Mouse (Mus musculus): ENCODE data around the gene Polr2i.

Polr2i gene

DNA sequence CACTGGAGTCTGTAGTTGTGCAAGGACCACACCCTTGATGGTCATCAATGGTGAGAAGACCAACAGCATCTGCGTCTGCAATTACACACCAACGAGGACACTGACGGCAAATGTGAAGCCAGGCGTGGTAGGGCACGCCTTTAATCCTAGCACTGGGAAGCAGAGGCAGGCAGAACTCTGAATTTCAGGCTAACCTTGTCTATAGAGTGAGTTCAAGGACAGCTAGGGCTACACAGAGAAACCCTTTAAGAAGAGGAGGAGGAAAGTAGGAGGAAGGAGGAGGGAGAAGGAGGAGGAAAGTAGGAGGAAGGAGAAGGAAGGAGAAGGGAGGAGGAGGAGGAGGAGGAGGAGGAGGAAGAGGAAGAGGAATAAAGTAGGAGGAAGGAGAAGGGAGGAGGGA is 33.8 kb downstream of the Polr2i start:
- DNase-seq (ENCODE audit: low read depth, low spot score), result no peak

DNA sequence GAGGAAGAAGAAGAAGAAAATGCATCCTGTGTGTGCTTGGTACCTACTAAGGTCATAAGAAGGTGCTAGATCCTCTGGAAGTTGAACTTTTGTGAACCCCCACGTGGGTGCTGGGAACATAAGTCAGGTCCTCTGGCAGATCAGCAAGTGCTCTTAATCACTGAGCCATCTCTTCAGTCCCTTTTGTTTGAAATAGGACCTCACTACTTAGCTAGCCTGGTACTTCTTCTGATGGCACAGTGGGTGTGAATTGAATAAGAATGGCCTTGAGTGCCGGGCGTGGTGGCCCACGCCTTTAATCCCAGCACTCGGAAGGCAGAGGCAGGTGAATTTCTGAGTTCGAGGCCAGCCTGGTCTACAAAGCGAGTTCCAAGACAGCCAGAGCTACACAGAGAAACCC is 34.2 kb downstream of the Polr2i start:
- DNase-seq (ENCODE audit: low read depth, low spot score), result no peak

DNA sequence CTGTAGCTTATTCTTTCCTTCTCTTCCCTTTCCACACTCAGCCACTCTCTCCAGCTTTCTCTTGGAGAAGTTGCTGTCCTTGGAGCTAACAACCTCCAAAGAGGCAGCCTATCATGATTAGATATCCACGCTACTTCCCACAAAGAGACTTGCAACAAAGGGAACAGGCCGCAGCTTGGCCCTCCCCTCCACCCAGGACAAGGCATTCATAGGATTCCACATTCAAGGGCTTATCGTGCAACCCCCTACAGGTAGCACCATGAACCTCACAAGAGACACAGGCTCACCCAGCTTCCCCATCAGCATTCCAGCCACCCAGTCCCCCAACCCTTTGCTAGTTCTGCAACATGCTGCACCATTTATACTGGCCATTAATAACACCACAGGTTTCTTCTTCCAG is 35.0 kb downstream of the Polr2i start:
- no peak for DNase-seq (ENCODE audit: low read depth, low spot score)

DNA sequence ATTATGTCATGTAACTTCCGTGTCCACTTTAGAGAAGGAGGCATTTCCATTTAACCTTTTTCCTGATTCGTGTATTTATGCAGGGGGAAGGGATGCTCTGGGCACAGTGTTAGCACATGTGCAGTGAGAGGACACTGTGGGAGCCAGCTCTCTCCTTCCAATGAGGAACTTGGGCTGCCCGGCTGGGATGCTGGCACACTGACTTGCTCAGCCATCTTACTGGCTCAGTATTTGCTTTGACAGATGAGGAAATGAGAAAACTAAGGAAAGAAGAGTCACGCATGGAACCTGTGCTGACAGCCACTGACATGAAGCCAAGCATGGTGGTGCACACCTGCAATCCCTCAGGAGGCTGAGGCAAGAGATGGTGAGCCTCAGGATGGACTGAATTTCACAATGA is 37.9 kb downstream of the Polr2i start:
- no peak for DNase-seq (ENCODE audit: low read depth, low spot score)

DNA sequence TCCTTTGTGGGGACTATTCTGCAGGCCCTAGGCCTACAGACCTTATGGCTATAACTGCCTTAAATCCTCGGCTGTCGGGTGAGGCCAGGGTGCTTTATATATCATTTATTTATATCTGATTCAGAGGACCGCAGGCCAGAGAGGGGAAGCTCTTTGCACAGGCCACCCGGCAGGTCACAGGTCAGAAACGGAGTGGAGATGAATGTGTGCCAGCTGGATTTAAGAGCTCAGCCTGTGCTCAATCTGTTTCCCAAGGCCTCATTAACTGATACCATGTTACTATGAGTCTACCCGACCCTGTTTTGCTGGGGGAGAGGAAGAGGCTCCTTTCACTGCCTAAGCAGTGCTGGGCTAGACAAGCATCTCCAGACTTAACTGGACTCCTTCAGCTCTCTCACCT is 42.6 kb downstream of the Polr2i start:
- no peak for DNase-seq (ENCODE audit: low read depth, low spot score)

DNA sequence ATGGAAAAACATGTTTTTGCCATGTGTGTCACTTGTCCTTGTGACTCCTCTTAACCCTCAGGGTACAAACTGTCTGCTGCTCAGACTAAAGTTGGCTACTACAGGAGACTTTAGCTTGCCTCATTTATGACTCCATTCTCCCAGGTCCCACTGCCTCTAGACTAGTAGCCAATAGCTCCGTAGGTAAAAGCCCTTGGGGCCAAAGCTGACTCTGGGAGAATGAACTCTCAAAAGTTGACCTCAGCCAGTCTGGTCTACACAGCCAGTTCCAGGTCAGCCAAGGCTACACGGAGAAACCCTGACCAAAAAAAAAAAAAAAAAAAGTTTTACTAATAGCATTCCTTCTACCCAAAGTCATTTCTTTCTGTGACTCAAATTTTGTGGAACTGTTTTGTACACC is 47.2 kb downstream of the Polr2i start:
- no peak for DNase-seq (ENCODE audit: low read depth, low spot score)

DNA sequence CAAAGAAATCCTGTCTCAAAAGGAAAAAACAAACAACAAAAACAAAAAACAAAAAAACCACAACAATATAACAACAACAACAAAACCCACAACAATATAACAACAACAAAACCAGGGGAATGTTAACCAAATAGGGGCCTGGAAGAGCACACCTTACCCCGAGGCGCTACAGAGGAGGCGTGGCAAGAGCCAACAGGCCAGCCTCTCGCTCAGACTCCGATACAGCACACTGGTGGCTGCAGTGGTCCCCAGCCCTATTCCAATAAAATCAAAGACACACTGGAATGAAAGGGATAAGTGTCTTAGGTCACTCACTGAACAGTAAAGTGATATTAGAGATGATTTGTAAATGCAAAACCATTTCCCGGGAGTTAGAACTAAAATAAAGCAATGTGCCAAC is 47.8 kb downstream of the Polr2i start:
- DNase-seq (ENCODE audit: low read depth, low spot score), result no peak

DNA sequence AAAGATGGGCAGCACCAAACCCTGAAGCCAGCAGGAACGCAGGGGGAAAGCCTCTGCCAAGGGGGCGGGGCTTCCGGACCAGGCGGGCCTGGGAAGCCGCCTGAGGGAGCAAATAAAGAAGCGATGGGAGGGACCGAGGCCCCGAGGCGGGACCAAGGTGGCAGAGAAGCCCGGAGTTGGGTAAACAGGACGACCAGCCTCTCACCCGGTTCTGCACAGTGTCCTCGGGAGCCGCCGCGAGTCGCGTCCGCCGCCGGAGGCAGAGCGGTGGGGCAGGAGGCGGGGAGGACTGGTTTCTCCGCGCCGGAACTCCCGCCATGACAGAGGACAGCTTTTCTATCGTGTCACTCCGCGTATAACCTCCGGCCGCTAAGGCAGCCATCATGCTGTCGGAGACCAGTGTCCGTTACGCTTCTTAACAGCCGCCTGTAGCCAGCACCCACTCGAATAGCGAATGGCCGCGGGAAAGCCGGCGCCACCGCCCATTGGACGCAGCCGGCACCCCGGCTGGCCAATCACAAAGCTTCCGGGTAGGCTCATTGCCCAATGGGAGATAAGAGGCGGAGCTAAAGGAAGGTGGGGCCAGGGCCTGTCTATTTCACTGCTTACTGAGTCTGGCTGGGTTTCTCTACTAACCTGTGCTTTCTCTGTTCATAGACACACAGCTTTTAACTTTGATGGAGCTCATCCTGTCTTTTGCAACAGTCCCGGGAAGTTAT is 48.4 kb downstream of the Polr2i start, which contains the start of the genes Thap8 and Wdr62:
Gene Thap8, plus strand, starts transcription at position 144 of the 719 bp plus-strand sequence.
Gene Wdr62, minus strand, starts transcription at position 469 of the 719 bp plus-strand sequence.
- peak; percentile 96 for DNase-seq (ENCODE audit: low read depth, low spot score)

DNA sequence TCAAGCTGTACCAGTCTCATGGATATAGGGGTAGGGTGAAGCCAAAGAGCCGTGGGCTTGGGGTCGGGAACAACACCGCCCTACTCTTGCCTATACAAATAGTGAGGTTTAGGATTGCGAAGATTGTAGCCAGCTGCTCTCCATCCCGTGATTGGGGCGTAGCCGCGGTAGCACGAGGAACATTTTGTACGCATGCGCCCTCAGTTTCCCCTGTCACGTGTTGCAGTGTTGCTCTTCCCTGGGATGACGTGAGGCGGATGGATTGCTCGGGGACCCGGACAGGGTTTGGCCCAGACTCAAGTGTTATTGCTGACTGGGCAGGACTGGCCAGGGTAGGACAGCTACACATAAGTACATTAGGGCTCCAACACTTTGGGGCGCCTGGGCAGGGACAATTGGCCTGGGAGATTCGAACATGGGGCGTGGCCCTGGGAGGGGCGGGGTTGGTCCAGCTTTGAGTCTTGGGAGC is 49.0 kb downstream of the Polr2i start:
- peak; percentile 91 for DNase-seq (ENCODE audit: low read depth, low spot score)

DNA sequence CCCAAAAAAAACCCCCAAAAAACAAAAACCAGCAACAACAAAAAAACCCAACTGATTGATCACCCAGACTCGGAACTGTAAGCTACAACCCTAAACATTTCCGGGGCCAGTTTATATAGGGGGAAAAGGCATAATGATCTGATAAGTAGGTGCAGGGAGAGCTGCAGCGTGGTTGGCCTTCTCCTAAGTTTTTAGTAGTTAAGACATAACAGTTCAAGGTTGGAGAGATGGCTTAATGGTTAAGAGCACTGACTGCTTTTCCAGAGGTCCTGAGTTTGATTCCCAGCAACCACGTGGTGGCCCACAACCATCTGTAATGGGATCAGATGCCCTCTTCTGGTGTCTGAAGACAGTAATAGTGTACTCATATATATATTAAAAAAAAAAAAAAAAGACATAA is 49.8 kb downstream of the Polr2i start:
- no peak for DNase-seq (ENCODE audit: low read depth, low spot score)

DNA sequence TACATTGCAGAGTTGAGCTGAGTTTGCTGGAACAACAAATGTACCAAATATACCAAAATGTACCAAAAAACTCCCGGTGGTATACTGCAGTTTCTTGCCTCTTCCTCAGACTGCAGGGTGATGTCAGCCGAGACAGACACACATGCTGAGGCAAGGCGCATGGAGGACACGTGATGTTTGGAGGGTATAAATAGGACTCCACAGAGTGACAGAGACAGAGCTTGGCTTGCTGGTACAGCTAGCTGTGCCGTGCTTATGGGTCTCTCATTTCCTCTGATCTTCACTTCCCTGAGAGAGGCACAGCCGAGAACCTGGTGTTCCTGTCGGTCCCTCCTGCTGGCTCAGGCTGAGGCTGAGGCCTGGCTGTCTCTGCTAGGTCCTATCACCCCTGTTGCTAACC is 51.0 kb downstream of the Polr2i start:
- DNase-seq (ENCODE audit: low read depth, low spot score), result no peak
